Mouse (Mus musculus) forebrain, embryonic 11.5 days (tissue): ENCODE results near the gene Stmn1. TPM values are rescaled to one million over a fixed set of nuclear protein-coding genes. Genes with fewer than 3 reads are reported as not detected.
A peak's percentile ranks its signal among the peaks of the same experiment; 100 is the strongest.

ENCODE experiments used
- ATAC-seq: fragments of 200-750 bp; cut with Nextera tagmentation; replicated peaks from 2 replicates; pipeline ENCODE4 v1.8.0; 2017; ENCODE audit warnings: moderate TSS enrichment; ENCODE audit not compliant: low FRiP score
- DNase-seq: peaks from one replicate; pipeline ENCODE4 v3.0.0-alpha.2; 2017; ENCODE audit warnings: low spot score
- H3K27ac ChIP-seq: fragments of 300-500 bp; sonication (generic); 2 replicates; pipeline ENCODE4 v1.5.1; 2014; ENCODE audit warnings: low read depth, low read length
- H3K27me3 ChIP-seq: fragments of 300-500 bp; sonication (generic); 2 replicates; pipeline ENCODE4 v1.6.1; 2014; ENCODE audit warnings: mild to moderate bottlenecking, low read length, mixed read lengths; ENCODE audit not compliant: control insufficient read depth, insufficient read depth
- H3K36me3 ChIP-seq: fragments of 300-500 bp; sonication (generic); 2 replicates; pipeline ENCODE4 v1.6.1; 2014; ENCODE audit warnings: mild to moderate bottlenecking, low read length, moderate library complexity, mixed read lengths; ENCODE audit not compliant: control insufficient read depth, insufficient read depth
- H3K4me1 ChIP-seq: fragments of 300-500 bp; sonication (generic); replicated peaks from 2 replicates; pipeline ENCODE4 v1.6.1; 2014; ENCODE audit warnings: low read length, mixed read lengths; ENCODE audit not compliant: control insufficient read depth, insufficient read depth
- H3K4me2 ChIP-seq: fragments of 300-500 bp; sonication (generic); 2 replicates; pipeline ENCODE4 v1.6.1; 2014; ENCODE audit warnings: low read depth, mild to moderate bottlenecking, low read length, moderate library complexity, mixed read lengths; ENCODE audit not compliant: severe bottlenecking
- H3K4me3 ChIP-seq: fragments of 300-500 bp; sonication (generic); 2 replicates; pipeline ENCODE4 v1.5.1; 2014; ENCODE audit warnings: low read depth, low read length
- H3K9ac ChIP-seq: fragments of 300-500 bp; sonication (generic); 2 replicates; pipeline ENCODE4 v1.6.1; 2014; ENCODE audit warnings: low read length
- H3K9me3 ChIP-seq: fragments of 300-500 bp; sonication (generic); 2 replicates; pipeline ENCODE4 v1.6.1; 2016; ENCODE audit warnings: low read length, mixed read lengths; ENCODE audit not compliant: control insufficient read depth
- WGBS: fragments of 180-500 bp; shearing (Covaris S2); extraction: QIAGEN DNeasy Blood & Tissue Kit; methylation state at CpG from one replicate; pipeline ENCODE4 v1.1.7; 2014; 5-methylcytosine and 5-hydroxymethylcytosine counted together
- polyA plus RNA-seq: library from polyadenylated mRNA; unstranded; fragments of >200 nt; fragmentation: Nextera tagmentation; extraction: Ambion mirVana; gene quantifications from 2 replicates; pipeline ENCODE4 v1.2.1, GENCODE M21; 2014

Gene Stmn1
- polyA plus RNA-seq, 1 experiment from 2014 or later = 3,150 TPM

GRCm38 (mm10) chr4:134466381-134467262 is 1.5 kb upstream of the Stmn1 start:
- ATAC-seq = no peak

GRCm38 (mm10) chr4:134467435-134468214 is 495 bp upstream of the Stmn1 start:
- under 1% methylated on average over 31 of the region's 31 CpGs for WGBS
- peak overlapping the region; percentile 99 for H3K9ac ChIP-seq
- peak overlapping the region; percentile 96 for H3K27ac ChIP-seq
- peak overlapping the region; percentile 94 for H3K4me3 ChIP-seq
- H3K4me1 ChIP-seq = peaks cover 13% of the 10 kb centered on the region; the same call in 1 of the 2 replicates
- no peaks in the 10 kb centered on the region; the same call in 1 of the 2 replicates for H3K9me3 ChIP-seq
- DNase-seq (peak; percentile 68), ATAC-seq (peak; percentile 34)
- peaks cover 5% of the 10 kb centered on the region for H3K36me3 ChIP-seq
- no peaks in the 10 kb centered on the region for H3K27me3 ChIP-seq
- peak overlapping the region; percentile 98 for H3K4me2 ChIP-seq

More at GRCm38 (mm10) chr4:134466381-134467262, 1.5 kb upstream of the Stmn1 start:
- H3K36me3 ChIP-seq = peaks cover 5% of the 10 kb centered on the region
- no peak for DNase-seq
- WGBS = 67% methylated on average over 11 of the region's 11 CpGs
- H3K9ac ChIP-seq = peak overlapping the region; percentile 99
- peak overlapping the region; percentile 98; the same call in 1 of the 2 replicates for H3K4me2 ChIP-seq
- H3K9me3 ChIP-seq = no peaks in the 10 kb centered on the region; the same call in 1 of the 2 replicates
- H3K4me1 ChIP-seq = peaks cover 11% of the 10 kb centered on the region; the same call in 1 of the 2 replicates
- no peak overlapping the region for H3K4me3 ChIP-seq
- H3K27me3 ChIP-seq = no peaks in the 10 kb centered on the region
- H3K27ac ChIP-seq = peak overlapping the region; percentile 96

DNA sequence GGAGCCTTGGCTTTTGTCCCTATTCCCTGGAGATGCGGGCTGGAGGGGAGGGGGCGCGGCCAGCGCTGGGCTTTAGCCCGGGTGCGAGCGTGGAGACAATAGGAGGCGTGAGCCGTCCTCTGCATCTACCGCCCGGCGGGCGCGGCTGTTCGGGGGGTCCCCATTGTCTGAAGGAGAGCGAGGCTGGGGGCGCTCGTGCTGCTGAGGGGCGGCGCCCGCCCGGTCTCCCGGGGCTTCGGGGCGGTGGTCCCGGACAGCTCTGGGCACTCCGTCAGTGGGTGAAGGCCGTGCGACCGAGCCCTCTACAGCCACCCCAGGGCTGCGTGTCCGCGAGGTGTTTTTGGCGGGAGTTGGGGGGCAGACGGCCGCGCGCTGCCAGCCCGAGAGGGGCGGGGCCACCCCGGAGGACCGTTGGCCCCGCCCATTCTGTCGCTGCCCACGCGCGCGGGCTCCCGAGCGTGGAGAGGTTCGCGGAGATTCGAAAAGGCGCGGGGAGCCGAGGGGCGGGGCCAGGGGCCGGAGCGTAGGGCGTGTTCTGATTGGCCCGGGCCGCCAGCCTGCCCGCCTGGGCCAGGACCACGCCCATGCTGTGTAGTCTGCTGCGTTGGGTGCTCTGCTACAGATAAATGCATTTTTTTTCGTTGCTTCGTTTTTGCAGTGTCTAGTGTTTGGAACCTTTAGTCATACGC is 602 bp downstream of the Stmn1 start:
- Histone ChIP-seq H3K36me3 (peaks cover 9% of the 10 kb centered on the region), H3K9ac (peak overlapping the region; percentile 99), H3K4me2 (peak overlapping the region; percentile 98), H3K27me3 (no peaks in the 10 kb centered on the region), H3K4me3 (peak overlapping the region; percentile 94), H3K4me1 (peaks cover 16% of the 10 kb centered on the region; the same call in 1 of the 2 replicates), H3K27ac (peak overlapping the region; percentile 96), H3K9me3 (no peaks in the 10 kb centered on the region)
- ATAC-seq (peak; percentile 86), DNase-seq (peak; percentile 98)
- under 1% methylated on average over 64 of the region's 68 CpGs for WGBS

- Histone ChIP-seq H3K36me3 (peaks cover 15% of the 10 kb centered on the region), H3K4me1 (peaks cover 16% of the 10 kb centered on the region; the same call in 1 of the 2 replicates), H3K27me3 (no peaks in the 10 kb centered on the region), H3K9me3 (no peaks in the 10 kb centered on the region), H3K27ac (peak overlapping the region; percentile 96), H3K4me3 (peak overlapping the region; percentile 94), H3K9ac (peak overlapping the region; percentile 99), H3K4me2 (peak overlapping the region; percentile 98)
- peak; percentile 71 for DNase-seq
- ATAC-seq = no peak; the same call in 1 of the 2 replicates
- WGBS = 13% methylated on average over 6 of the region's 6 CpGs
These were observed 1.2 kb downstream of the Stmn1 start for GRCm38 (mm10) chr4:134469341-134469796.

GRCm38 (mm10) chr4:134469985-134470384 is 1.9 kb downstream of the Stmn1 start:
- no peaks in the 10 kb centered on the region for H3K27me3 ChIP-seq
- H3K36me3 ChIP-seq = peaks cover 20% of the 10 kb centered on the region
- no peak for ATAC-seq
- DNase-seq = no peak
- H3K27ac ChIP-seq = peak overlapping the region; percentile 96; the same call in 1 of the 2 replicates
- H3K4me1 ChIP-seq = peaks cover 16% of the 10 kb centered on the region; the same call in 1 of the 2 replicates
- H3K9ac ChIP-seq = peak overlapping the region; percentile 99
- WGBS = 64% methylated on average over 3 of the region's 3 CpGs
- H3K4me3 ChIP-seq = peak overlapping the region; percentile 94
- peak overlapping the region; percentile 98 for H3K4me2 ChIP-seq
- no peaks in the 10 kb centered on the region for H3K9me3 ChIP-seq

DNA sequence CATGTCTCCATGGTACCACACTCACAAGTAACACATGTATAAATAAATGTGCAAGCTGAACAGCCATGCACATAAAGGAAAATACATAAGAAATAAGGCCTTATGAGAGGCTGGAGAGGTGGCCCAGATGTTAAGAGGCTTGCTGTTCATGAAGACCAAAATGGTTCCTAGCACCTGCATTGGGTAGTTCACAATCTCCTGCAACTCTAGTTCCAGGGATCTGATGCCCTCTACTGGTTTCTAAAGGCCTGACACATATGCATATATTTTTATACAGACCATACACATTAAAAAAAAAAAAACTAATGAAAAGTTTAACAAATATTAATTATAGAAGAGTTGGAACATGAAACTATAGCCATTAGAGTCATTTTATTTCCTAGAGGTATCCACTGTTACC is 3.3 kb downstream of the Stmn1 start:
- Histone ChIP-seq H3K27me3 (no peaks in the 10 kb centered on the region), H3K9me3 (no peaks in the 10 kb centered on the region), H3K4me1 (peaks cover 16% of the 10 kb centered on the region; the same call in 1 of the 2 replicates), H3K9ac (no peak overlapping the region), H3K36me3 (peaks cover 28% of the 10 kb centered on the region), H3K4me3 (peak overlapping the region; percentile 5; the same call in 1 of the 2 replicates), H3K4me2 (peak overlapping the region; percentile 98; the same call in 1 of the 2 replicates), H3K27ac (no peak overlapping the region)
- no peak for ATAC-seq
- DNase-seq = no peak

- WGBS = 68% methylated on average over 4 of the region's 4 CpGs
- Histone ChIP-seq H3K4me1 (peaks cover 10% of the 10 kb centered on the region; the same call in 1 of the 2 replicates), H3K9me3 (no peaks in the 10 kb centered on the region), H3K27me3 (no peaks in the 10 kb centered on the region), H3K27ac (no peak overlapping the region; the same call in 1 of the 2 replicates), H3K4me2 (no peak overlapping the region), H3K4me3 (no peak overlapping the region), H3K36me3 (peaks cover 28% of the 10 kb centered on the region), H3K9ac (no peak overlapping the region)
- ATAC-seq = no peak
- no peak for DNase-seq
These were observed 5.6 kb downstream of the Stmn1 start for GRCm38 (mm10) chr4:134473764-134474163.
